In genomic region chr10:121836507-121837165, GRCm38 (mm10) we compare ENCODE assay signal across 8 mouse cellular contexts.
DNase-seq lines count a peak whose midpoint lies in the region; ATAC-seq lines count a peak whose summit lies in the region.
"Had no signal": no experiment of that assay in that cellular context is flagged by ENCODE, and none has a peak within 500 bp of the region (broad histone marks: within the 10 kb centered on the region; RNA-seq: fewer than 3 reads in every experiment).

No protein-coding gene starts in this region.

- no peaks in the 10 kb centered on the region for H3K9me3 ChIP-seq in midbrain, embryonic 16.5 days (replicated peaks; ENCODE audit: control insufficient read depth, low read length, poor library complexity, severe bottlenecking)

- H3K4me2 ChIP-seq in midbrain, embryonic 16.5 days (ENCODE audit: low read length) = peak overlapping the region; percentile 2; the same call in 1 of the 2 replicates

- peak; percentile 50 for ATAC-seq in activated CD4-positive, CD25-positive, alpha-beta regulatory T cell, adult 4 months
- peak; percentile 54 for ATAC-seq in midbrain, embryonic 16.5 days

- no peaks in the 10 kb centered on the region for H3K27me3 ChIP-seq in midbrain, embryonic 16.5 days (ENCODE audit: control insufficient read depth, insufficient read depth, low read depth, low read length)

- peaks cover 4% of the 10 kb centered on the region; the same call in 1 of the 2 replicates for H3K4me1 ChIP-seq in midbrain, embryonic 16.5 days (ENCODE audit: control insufficient read depth, insufficient read depth, low read length)

- peak overlapping the region; percentile 38 for H3K27ac ChIP-seq in midbrain, embryonic 16.5 days (ENCODE audit: low read length)

- no peak overlapping the region for H3K9ac ChIP-seq in midbrain, embryonic 16.5 days (ENCODE audit: low read depth, low read length)

- peak; percentile 79 for DNase-seq in adrenal gland, postnatal 25 days
- DNase-seq in gastrocnemius, adult 8-10 months (ENCODE audit: low spot score in 2 of 2) = peak; percentile 51 to 69
- peak; percentile 30 for DNase-seq in hindlimb bud, embryonic 11.5 days (ENCODE audit: extremely low spot score, low read depth, low spot score)
- peak; percentile 15 to 57 for DNase-seq in layer of hippocampus, postnatal 25 days (ENCODE audit: extremely low spot score in 1 of 2, low spot score in 1 of 2)
- DNase-seq in urinary bladder, postnatal 14 days (ENCODE audit: low spot score) = peak; percentile 78

- H3K36me3 ChIP-seq in midbrain, embryonic 16.5 days (ENCODE audit: control insufficient read depth, insufficient read depth, low read length) = peaks cover 8% of the 10 kb centered on the region

- 58% methylated on average over 18 of the region's 18 CpGs for WGBS in midbrain, embryonic 16.5 days

- H3K4me3 ChIP-seq in midbrain, embryonic 16.5 days (ENCODE audit: low read depth, low read length) = no peak overlapping the region
- H3K4me3 ChIP-seq: erythroblast, embryonic 14.5 days had no signal
